Mouse (Mus musculus) heart, adult 2 months (tissue): Measurements from ENCODE around the gene Fbxo2.

Source experiments
- CTCF ChIP-seq: fragments of 200-600 bp; IDR thresholded peaks from 2 replicates; pipeline ENCODE4 v1.8.1; 2022; ENCODE audit warnings: antibody characterized with exemption, mild to moderate bottlenecking, moderate library complexity
- EP300 ChIP-seq: fragments of 200-500 bp; IDR thresholded peaks from 2 replicates; pipeline ENCODE4 v1.6.1; 2011; ENCODE audit warnings: low read depth, low read length, control low read depth; ENCODE audit not compliant: insufficient read depth
- POLR2A ChIP-seq: fragments of 200-500 bp; IDR thresholded peaks from 2 replicates; pipeline ENCODE4 v1.6.1; 2011; ENCODE audit warnings: mild to moderate bottlenecking, low read depth, low read length, control low read depth; ENCODE audit not compliant: insufficient read depth

DNA sequence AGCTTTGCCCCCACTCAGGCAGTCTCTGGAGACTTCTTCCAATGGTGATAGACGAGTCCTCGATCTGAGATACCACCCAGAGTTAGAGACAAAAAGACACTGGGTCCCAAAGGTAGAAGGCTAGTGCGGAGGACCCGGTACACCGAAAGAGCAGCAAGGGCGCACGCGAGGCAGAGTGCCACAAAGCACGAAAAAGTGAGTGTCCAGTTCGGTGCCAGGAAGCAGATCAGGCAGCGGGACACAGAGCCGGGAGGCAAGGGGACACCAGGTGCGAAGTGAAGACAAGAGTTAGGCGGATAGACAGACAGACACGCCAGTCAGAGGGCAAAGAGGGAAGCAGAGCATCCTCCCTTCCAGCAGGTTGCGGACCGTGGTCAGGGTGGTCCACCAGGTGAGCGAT is 30.3 kb upstream of the Fbxo2 start, which contains the start of gene Mad2l2:
- TF ChIP-seq CTCF (no peak), POLR2A (no peak), EP300 (no peak)
